Mouse (Mus musculus) limb, embryonic 11.5 days (tissue): ENCODE results near the gene Rbfox3. TPM values are rescaled to one million over a fixed set of nuclear protein-coding genes. Genes with fewer than 3 reads are reported as not detected.
A peak's percentile ranks its signal among the peaks of the same experiment; 100 is the strongest.

Experiments
- ATAC-seq: fragments of 200-750 bp; cut with Nextera tagmentation; 2 replicates; pipeline ENCODE4 v1.8.0; 2017; ENCODE audit warnings: low read depth; ENCODE audit not compliant: insufficient number of reproducible peaks, low FRiP score, low TSS enrichment
- DNase-seq: peaks from one replicate; pipeline ENCODE4 v3.0.0-alpha.2; 2015; ENCODE audit warnings: low spot score
- H3K27ac ChIP-seq: fragments of 300-500 bp; sonication (generic); replicated peaks from 2 replicates; pipeline ENCODE4 v1.5.1; 2014; ENCODE audit warnings: low read depth, mild to moderate bottlenecking, low read length
- H3K27me3 ChIP-seq: fragments of 300-500 bp; sonication (generic); 2 replicates; pipeline ENCODE4 v1.6.1; 2014; ENCODE audit warnings: mild to moderate bottlenecking, low read length, mixed read lengths; ENCODE audit not compliant: control insufficient read depth, insufficient read depth
- H3K36me3 ChIP-seq: fragments of 300-500 bp; sonication (generic); 2 replicates; pipeline ENCODE4 v1.6.1; 2014; ENCODE audit warnings: mild to moderate bottlenecking, low read length, moderate library complexity, mixed read lengths; ENCODE audit not compliant: control insufficient read depth, insufficient read depth
- H3K4me1 ChIP-seq: fragments of 300-500 bp; sonication (generic); 2 replicates; pipeline ENCODE4 v1.6.1; 2014; ENCODE audit warnings: low read length, mixed read lengths; ENCODE audit not compliant: control insufficient read depth, insufficient read depth
- H3K4me2 ChIP-seq: fragments of 300-500 bp; sonication (generic); 2 replicates; pipeline ENCODE4 v1.6.1; 2014; ENCODE audit warnings: low read depth, mild to moderate bottlenecking, moderate library complexity; ENCODE audit not compliant: severe bottlenecking
- H3K4me3 ChIP-seq: fragments of 300-500 bp; sonication (generic); 2 replicates; pipeline ENCODE4 v1.5.1; 2014; ENCODE audit warnings: low read depth, low read length
- H3K9ac ChIP-seq: fragments of 300-500 bp; sonication (generic); 2 replicates; pipeline ENCODE4 v1.6.1; 2014; ENCODE audit warnings: mild to moderate bottlenecking, low read length
- H3K9me3 ChIP-seq: fragments of 300-500 bp; sonication (generic); 2 replicates; pipeline ENCODE4 v1.6.1; 2016; ENCODE audit warnings: low read length; ENCODE audit not compliant: control insufficient read depth
- WGBS: fragments of 180-500 bp; shearing (Covaris S2); extraction: QIAGEN DNeasy Blood & Tissue Kit; methylation state at CpG from one replicate; pipeline ENCODE4 v1.1.7; 2014; 5-methylcytosine and 5-hydroxymethylcytosine counted together
- polyA plus RNA-seq: library from polyadenylated mRNA; unstranded; fragments of >200 nt; fragmentation: Nextera tagmentation; extraction: Ambion mirVana; gene quantifications from 2 replicates; pipeline ENCODE4 v1.2.1, GENCODE M21; 2014

The Rbfox3 gene
- polyA plus RNA-seq, 1 experiment from 2014 or later: 1.9 TPM

- WGBS: 79% methylated on average over 2 of the region's 2 CpGs
- H3K4me3 ChIP-seq: no peak overlapping the region
- ATAC-seq (no peak), DNase-seq (no peak)
- no peaks in the 10 kb centered on the region for H3K36me3 ChIP-seq
- no peaks in the 10 kb centered on the region for H3K4me1 ChIP-seq
- H3K27ac ChIP-seq: no peak overlapping the region
- H3K4me2 ChIP-seq: no peak overlapping the region
- H3K9ac ChIP-seq: no peak overlapping the region
- H3K27me3 ChIP-seq: peaks cover 9% of the 10 kb centered on the region; the same call in 1 of the 2 replicates
- H3K9me3 ChIP-seq: no peaks in the 10 kb centered on the region
These were observed 305.8 kb downstream of the Rbfox3 start for GRCm38 (mm10) chr11:118605570-118605969.

- Histone ChIP-seq H3K4me2 (no peak overlapping the region), H3K36me3 (no peaks in the 10 kb centered on the region), H3K9me3 (no peaks in the 10 kb centered on the region), H3K4me3 (no peak overlapping the region), H3K27me3 (peaks cover 5% of the 10 kb centered on the region; the same call in 1 of the 2 replicates), H3K9ac (no peak overlapping the region), H3K27ac (no peak overlapping the region), H3K4me1 (no peaks in the 10 kb centered on the region)
- no peak for ATAC-seq
- no peak for DNase-seq
- WGBS: 69% methylated on average over 6 of the region's 6 CpGs
These were observed 307.2 kb downstream of the Rbfox3 start for GRCm38 (mm10) chr11:118604206-118604605.

- peak; percentile 89 for DNase-seq
- H3K36me3 ChIP-seq: no peaks in the 10 kb centered on the region
- ATAC-seq: no peak
- no peaks in the 10 kb centered on the region for H3K9me3 ChIP-seq
- no peaks in the 10 kb centered on the region for H3K4me1 ChIP-seq
- H3K27ac ChIP-seq: no peak overlapping the region
- WGBS: 2% methylated on average over 10 of the region's 10 CpGs
- 0 out of 2 replicates have a peak, but pooled peaks cover 2% of the 10 kb centered on the region for H3K27me3 ChIP-seq
- H3K9ac ChIP-seq: no peak overlapping the region
- no peak overlapping the region for H3K4me3 ChIP-seq
- H3K4me2 ChIP-seq: no peak overlapping the region
These were observed 308.3 kb downstream of the Rbfox3 start for GRCm38 (mm10) chr11:118603126-118603525.

- Histone ChIP-seq H3K9ac (no peak overlapping the region), H3K36me3 (no peaks in the 10 kb centered on the region), H3K9me3 (no peaks in the 10 kb centered on the region), H3K27ac (no peak overlapping the region), H3K4me2 (no peak overlapping the region), H3K4me1 (no peaks in the 10 kb centered on the region), H3K27me3 (0 out of 2 replicates have a peak, but pooled peaks cover 2% of the 10 kb centered on the region), H3K4me3 (no peak overlapping the region)
- WGBS: 70% methylated on average over 9 of the region's 9 CpGs
- ATAC-seq: no peak
- DNase-seq: no peak
These were observed 309.9 kb downstream of the Rbfox3 start for GRCm38 (mm10) chr11:118601484-118601883.

- Histone ChIP-seq H3K36me3 (no peaks in the 10 kb centered on the region), H3K27me3 (0 out of 2 replicates have a peak, but pooled peaks cover 2% of the 10 kb centered on the region), H3K27ac (no peak overlapping the region), H3K4me1 (no peaks in the 10 kb centered on the region), H3K9me3 (no peaks in the 10 kb centered on the region), H3K4me3 (no peak overlapping the region), H3K4me2 (no peak overlapping the region), H3K9ac (no peak overlapping the region)
- ATAC-seq (no peak), DNase-seq (no peak)
- 4% methylated on average over 9 of the region's 9 CpGs for WGBS
These were observed 311.2 kb downstream of the Rbfox3 start for GRCm38 (mm10) chr11:118600168-118600567.

- 75% methylated on average over 5 of the region's 5 CpGs for WGBS
- no peak overlapping the region for H3K4me3 ChIP-seq
- H3K4me1 ChIP-seq: no peaks in the 10 kb centered on the region
- DNase-seq (no peak), ATAC-seq (no peak)
- no peak overlapping the region for H3K27ac ChIP-seq
- no peaks in the 10 kb centered on the region for H3K9me3 ChIP-seq
- H3K27me3 ChIP-seq: 0 out of 2 replicates have a peak, but pooled peaks cover 2% of the 10 kb centered on the region
- H3K4me2 ChIP-seq: no peak overlapping the region
- no peak overlapping the region for H3K9ac ChIP-seq
- H3K36me3 ChIP-seq: no peaks in the 10 kb centered on the region
These were observed 312.7 kb downstream of the Rbfox3 start for GRCm38 (mm10) chr11:118598726-118599125.

GRCm38 (mm10) chr11:118584826-118585225 is 326.6 kb downstream of the Rbfox3 start:
- no peak overlapping the region for H3K27ac ChIP-seq
- H3K4me1 ChIP-seq: no peaks in the 10 kb centered on the region
- H3K4me2 ChIP-seq: no peak overlapping the region
- 6% methylated on average over 14 of the region's 15 CpGs for WGBS
- ATAC-seq (no peak), DNase-seq (peak; percentile 98)
- H3K27me3 ChIP-seq: no peaks in the 10 kb centered on the region
- H3K9ac ChIP-seq: no peak overlapping the region
- no peaks in the 10 kb centered on the region for H3K9me3 ChIP-seq
- H3K36me3 ChIP-seq: no peaks in the 10 kb centered on the region
- H3K4me3 ChIP-seq: no peak overlapping the region

- DNase-seq (no peak), ATAC-seq (no peak)
- Histone ChIP-seq H3K36me3 (no peaks in the 10 kb centered on the region), H3K9me3 (no peaks in the 10 kb centered on the region), H3K27me3 (no peaks in the 10 kb centered on the region), H3K27ac (no peak overlapping the region), H3K4me3 (no peak overlapping the region), H3K4me1 (no peaks in the 10 kb centered on the region), H3K9ac (no peak overlapping the region), H3K4me2 (no peak overlapping the region)
- 100% methylated on average over 1 of the region's 1 CpGs for WGBS
These were observed 327.4 kb downstream of the Rbfox3 start for GRCm38 (mm10) chr11:118583989-118584388.

GRCm38 (mm10) chr11:118583573-118583972 is 327.8 kb downstream of the Rbfox3 start:
- Histone ChIP-seq H3K27ac (no peak overlapping the region), H3K27me3 (no peaks in the 10 kb centered on the region), H3K4me2 (no peak overlapping the region), H3K4me3 (no peak overlapping the region), H3K4me1 (no peaks in the 10 kb centered on the region), H3K9ac (no peak overlapping the region), H3K36me3 (no peaks in the 10 kb centered on the region), H3K9me3 (no peaks in the 10 kb centered on the region)
- 85% methylated on average over 8 of the region's 8 CpGs for WGBS
- ATAC-seq: no peak
- no peak for DNase-seq
